Mouse (Mus musculus) cerebellum, postnatal 10 days (tissue): Measurements from ENCODE around the gene Unc119b.
"Not testable (repeated sequence)": the region's sequence is repeated elsewhere in the genome, so short reads cannot be mapped to it uniquely, and the experiment has no call there.

Source experiments
- DNase-seq, 2 experiments: peaks; one replicate each; pipeline ENCODE4 v3.0.0; 2021; ENCODE audit warnings: mixed read lengths in 2 of 2

Gene Unc119b

GRCm38 (mm10) chr5:115134234-115135165 is at the start of gene Unc119b:
Gene Unc119b, minus strand, starts transcription at chr5:115134975.
- peak; percentile 94 to 96 for DNase-seq

GRCm38 (mm10) chr5:115183482-115183881 is 48.7 kb upstream of the Unc119b start:
- no peak for DNase-seq

DNA sequence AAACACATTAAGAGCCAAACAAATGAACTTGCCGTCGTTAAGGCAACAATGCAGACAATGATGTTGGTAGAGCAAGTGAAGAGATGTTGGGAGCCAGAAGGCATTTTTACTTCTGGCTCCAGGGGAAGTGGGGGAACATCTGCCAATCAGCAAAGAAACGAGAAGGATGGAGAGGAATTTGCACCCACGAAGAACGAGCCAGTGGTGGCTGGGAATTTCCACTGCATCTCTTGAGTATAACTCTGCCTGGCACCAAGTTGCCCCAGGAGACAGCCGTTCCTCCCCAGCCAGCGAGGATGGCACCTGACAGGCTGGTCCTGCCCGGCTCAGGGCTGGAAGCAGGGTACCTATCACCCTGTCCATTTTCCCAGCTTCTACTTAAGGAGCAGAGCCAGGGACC is 48.1 kb upstream of the Unc119b start:
- no peak for DNase-seq

DNA sequence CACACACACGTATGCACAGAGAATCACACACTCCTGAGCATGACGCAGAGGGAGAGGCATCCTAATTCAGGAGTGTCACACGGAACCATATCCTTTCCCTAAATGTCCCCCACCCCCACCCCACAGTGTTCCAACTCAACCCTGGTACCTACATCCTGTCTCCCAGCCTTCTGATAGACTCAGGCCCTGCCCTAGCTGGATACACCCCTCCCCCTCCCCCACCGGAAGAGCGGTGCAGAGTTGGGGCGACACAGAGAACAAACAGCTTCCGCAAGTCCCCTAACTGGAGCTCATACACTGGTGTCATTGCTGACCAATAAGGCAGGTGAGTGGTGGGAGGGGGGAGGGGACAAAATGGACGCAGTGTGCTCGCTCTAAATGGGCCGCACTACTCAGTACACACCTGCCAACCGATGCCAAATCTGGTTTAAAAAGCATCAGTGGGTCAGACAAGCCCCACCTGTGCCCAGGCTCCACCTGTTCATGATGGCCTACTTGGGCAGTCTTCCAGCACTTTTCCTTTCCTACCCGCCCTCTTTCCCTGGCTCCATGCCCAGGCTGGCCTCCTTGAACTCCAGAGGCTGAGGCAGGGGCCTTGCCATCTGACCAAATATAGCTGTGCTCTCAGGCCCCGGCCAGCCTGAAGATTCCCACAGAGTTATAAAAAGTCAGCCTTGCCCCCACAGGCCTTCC is 46.6 kb upstream of the Unc119b start:
- peak; percentile 88 to 89 for DNase-seq

- DNase-seq: no peak
Observed at GRCm38 (mm10) chr5:115179596-115179995, 44.8 kb upstream of the Unc119b start.

DNA sequence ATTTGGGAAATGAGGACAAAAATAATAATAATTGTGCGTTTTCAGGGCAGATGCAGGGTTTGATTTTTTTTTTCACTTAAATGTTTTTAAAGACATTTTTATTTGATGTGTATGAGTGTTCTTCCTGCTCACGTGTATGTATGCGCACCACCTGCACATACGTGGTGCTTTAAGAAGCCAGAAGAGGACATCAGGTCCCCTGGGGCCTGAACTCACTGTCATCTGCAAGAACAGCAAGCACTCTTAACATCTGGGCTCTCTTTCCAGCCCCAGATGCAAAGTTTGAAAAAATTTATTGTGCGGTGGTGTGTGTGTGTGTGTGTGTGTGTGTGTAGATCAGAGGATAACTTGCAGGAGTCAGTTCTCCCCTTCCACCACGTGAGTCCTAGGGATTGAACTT is 43.1 kb upstream of the Unc119b start:
- no peak for DNase-seq

GRCm38 (mm10) chr5:115174554-115174953 is 39.8 kb upstream of the Unc119b start:
- no peak for DNase-seq

DNA sequence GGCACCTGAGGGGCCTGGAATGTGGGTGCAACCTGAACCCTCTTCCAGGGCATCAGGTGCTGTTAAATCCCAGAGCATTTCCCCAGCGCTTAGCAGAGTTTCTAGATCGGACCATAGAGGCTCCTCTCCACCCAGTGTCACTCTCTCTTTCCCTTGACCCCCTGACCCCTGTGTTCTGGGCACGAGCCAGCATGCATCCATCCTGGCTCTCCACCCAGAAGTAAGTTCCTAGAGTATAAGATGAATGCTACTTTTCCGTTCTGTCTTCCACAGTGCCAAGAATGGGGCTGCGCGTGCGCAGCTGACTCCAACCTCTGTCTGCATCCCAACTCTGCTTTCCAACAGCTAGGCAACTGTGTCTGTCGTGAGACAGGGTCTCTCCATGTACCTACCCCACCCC is 35.4 kb upstream of the Unc119b start:
- no peak for DNase-seq

DNA sequence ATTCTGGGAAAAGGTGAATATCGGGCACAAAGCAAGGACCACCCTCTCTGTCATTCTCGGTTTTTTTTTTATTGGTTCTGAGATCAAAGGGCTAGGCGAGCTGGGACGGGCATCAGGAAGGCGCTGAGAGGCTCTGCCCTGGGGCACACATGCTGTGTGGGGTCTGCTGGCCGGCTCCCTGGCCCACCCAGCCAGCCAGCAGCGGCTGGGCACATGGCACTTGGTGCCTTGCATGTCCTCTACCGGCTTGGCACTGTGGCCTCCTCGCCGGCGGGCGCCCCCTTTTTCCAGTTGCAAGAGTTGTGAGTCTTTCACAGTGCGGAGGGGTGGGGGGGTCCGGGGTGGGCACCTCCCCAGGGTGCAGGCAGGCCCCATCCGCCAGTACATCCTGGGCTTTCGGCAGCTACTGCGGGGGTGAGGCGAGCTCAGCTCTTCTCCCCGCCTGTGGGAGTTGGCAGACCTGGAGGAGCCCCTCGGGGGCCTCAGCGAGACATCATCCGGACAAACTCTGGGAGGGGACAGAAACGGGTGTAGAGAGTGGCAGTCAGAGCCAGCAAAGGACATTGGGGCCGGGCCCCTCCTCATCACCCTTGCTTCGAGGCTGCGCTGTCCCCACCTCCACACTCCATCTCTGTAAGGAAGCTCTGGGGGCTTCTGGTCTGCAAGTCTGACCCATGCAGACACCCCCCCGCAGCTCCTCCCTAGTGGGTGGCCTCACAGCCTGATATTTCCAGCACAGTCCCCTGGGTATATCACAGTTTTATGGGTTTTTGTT is 34.1 kb upstream of the Unc119b start:
- DNase-seq: peak in 1 of 2 experiments; percentile 67

- no peak for DNase-seq
Observed at GRCm38 (mm10) chr5:115167396-115167795, 32.6 kb upstream of the Unc119b start.

- DNase-seq: no peak
Observed at GRCm38 (mm10) chr5:115166815-115167194, 32.0 kb upstream of the Unc119b start.

GRCm38 (mm10) chr5:115165895-115166814 is 31.4 kb upstream of the Unc119b start:
- peak; percentile 81 to 87 for DNase-seq

DNA sequence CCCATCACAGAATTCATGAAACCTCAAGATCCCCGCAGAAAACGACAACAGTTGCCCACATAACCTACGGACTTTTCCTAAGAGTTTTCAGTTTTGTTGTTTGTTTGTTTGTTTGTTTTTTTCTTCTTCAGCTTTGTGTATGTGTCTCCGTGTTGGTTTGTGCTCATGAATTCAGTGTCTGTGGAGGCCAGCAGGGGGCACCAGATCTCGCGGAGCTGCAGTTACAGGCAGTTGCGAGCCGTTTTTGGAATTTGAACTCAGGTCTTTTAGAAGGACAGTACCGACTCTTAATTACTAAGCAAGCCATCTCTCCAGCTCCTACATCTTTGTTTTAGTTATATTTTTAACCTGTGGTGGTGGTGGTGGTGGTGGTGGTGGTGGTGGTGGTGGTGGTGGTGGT is 30.6 kb upstream of the Unc119b start:
- DNase-seq: peak; percentile 63 to 64

DNA sequence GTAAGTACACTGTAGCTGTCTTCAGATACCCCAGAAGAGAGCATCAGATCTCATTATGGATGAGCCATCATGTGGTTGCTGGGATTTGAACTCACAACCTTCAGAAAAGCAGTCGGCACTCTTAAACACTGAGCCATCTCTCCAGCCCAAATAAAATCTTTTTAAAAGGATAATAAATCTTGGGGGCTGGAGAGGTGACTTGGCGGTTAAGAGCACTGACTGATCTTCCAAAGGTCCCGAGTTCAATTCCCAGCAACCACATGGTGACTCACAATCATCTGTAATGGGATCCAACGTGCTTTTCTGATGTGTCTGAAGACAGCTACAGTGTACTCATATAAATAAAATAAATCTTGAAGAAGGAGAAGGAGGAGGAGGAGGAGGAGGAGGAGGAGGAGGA is 29.7 kb upstream of the Unc119b start:
- DNase-seq: not testable (repeated sequence)

GRCm38 (mm10) chr5:115163563-115163962 is 28.8 kb upstream of the Unc119b start:
- DNase-seq: peak; percentile 82

DNA sequence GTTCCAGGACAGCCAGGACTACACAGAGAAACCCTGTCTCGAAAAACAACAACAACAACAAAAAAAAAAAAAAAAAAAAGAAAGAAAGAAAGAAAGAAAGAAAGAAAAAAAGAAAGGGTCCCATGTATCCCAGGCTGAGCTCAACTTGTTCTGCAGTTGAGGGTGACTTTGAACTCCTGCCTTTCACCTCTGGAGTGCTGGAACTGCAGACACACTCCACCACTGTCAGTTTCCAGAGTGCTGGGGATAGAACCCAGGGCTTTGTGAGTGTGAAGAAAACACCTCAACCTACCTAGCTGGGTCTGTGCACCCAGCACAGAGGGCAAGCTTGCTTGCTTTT is 27.1 kb upstream of the Unc119b start:
- not testable (repeated sequence) for DNase-seq

- DNase-seq: no peak
Observed at GRCm38 (mm10) chr5:115161064-115161939, 26.5 kb upstream of the Unc119b start.

GRCm38 (mm10) chr5:115160655-115161054 is 25.9 kb upstream of the Unc119b start:
- no peak for DNase-seq

- no peak for DNase-seq
Observed at GRCm38 (mm10) chr5:115159165-115159564, 24.4 kb upstream of the Unc119b start.

- DNase-seq: peak; percentile 99
Observed at GRCm38 (mm10) chr5:115158040-115158983, 23.5 kb upstream of the Unc119b start, which contains the start of gene Mlec. Gene Mlec, minus strand, starts transcription at chr5:115158179.
